Comparison of ENCODE assay signal across 9 mouse cellular contexts in the genomic region with DNA sequence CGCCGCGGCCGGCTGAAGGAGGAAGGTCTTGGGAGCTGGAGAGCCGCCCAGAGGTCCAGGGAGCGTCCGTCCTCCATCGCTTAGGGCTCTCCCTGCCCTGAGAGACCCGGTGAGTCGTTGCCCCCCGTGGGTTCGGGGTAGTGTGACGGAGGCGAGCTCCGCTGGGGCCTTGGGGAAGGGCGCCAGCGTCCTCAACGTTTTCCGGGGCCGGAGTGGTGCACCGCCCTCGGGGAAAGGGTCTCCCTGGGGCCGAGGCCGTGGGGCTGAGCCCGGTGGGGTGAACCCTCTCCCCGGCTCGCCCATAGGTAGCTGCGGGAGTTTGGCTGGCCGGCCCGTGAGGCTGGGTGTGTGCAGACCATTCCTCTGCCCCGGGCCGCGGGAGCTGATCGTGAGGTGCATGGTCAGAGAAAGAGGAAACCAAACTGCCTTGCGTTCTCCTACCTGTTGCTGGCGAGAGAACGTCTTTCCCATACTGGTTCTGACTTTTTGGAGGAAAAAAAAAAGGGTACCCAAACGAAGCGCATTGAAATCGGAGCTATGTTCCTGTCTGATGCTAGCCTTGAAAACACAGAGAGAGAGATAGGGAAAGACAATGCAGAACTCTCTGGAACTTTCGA. TPM values are rescaled to one million over a fixed set of nuclear protein-coding genes. Genes with fewer than 3 reads are reported as not detected.
DNase-seq lines count a peak whose midpoint lies in the region; ATAC-seq and TF ChIP-seq lines count a peak whose summit lies in the region.
"Had no signal": no experiment of that assay in that cellular context is flagged by ENCODE, and none has a peak within 500 bp of the region (broad histone marks: within the 10 kb centered on the region; RNA-seq: fewer than 3 reads in every experiment).

No protein-coding gene starts in this region.

- no peak for DNase-seq in frontal cortex, adult 2 months (ENCODE audit: extremely low spot score in 1 of 2, low spot score in 1 of 2)
- no peak for DNase-seq in thymus, adult 2 months
- DNase-seq in thymus, postnatal 14 days = no peak
- DNase-seq in heart, postnatal 0 days (ENCODE audit: low spot score) = no peak
- DNase-seq in ovary, adult 18-20 months (ENCODE audit: low spot score) = no peak
- no peak for DNase-seq in thymus, postnatal 36 days

- TF ChIP-seq POLR2A in thymus, adult 2 months (IDR thresholded peaks at IDR 0.05; ENCODE audit: control insufficient read depth, extremely low read depth, insufficient read depth, low read length, poor library complexity) = 0 out of 2 replicates have a peak, but pooled peaks have one; percentile 7

- 0 out of 2 replicates have a peak, but pooled peaks have one; percentile 39 for TF ChIP-seq CTCF in thymus, adult 2 months (IDR thresholded peaks at IDR 0.05; ENCODE audit: borderline replicate concordance, control insufficient read depth, extremely low read depth, insufficient read depth, low read length, poor library complexity)
- TF ChIP-seq CTCF in heart, postnatal 0 days (IDR thresholded peaks at IDR 0.05; ENCODE audit: low read depth) = no peak

- peak overlapping the region; percentile 96 for H3K9ac ChIP-seq in heart, postnatal 0 days (replicated peaks; ENCODE audit: low read depth, low read length)
- H3K9ac ChIP-seq in liver, embryonic 16.5 days (ENCODE audit: low read depth, low read length) = peak overlapping the region; percentile 100

- ATAC-seq in frontal cortex, adult (ENCODE audit: low TSS enrichment) = peak; percentile 43
- peak; percentile 62 for ATAC-seq in heart, postnatal 0 days (ENCODE audit: insufficient read depth, low read depth)
- ATAC-seq in liver, embryonic 16.5 days (ENCODE audit: low read depth) = peak; percentile 39

- peak overlapping the region; percentile 63 for H3K4me3 ChIP-seq in thymus, adult 2 months (ENCODE audit: control insufficient read depth, insufficient read depth, low read length)
- H3K4me3 ChIP-seq in heart, postnatal 0 days (ENCODE audit: low read depth, low read length) = peak overlapping the region; percentile 100
- peak overlapping the region; percentile 100 for H3K4me3 ChIP-seq in liver, embryonic 16.5 days (ENCODE audit: low read depth, low read length)

- H3K27ac ChIP-seq in thymus, adult 2 months (ENCODE audit: control insufficient read depth, insufficient read depth, low read length) = peak overlapping the region; percentile 32
- peak overlapping the region; percentile 99 for H3K27ac ChIP-seq in heart, postnatal 0 days (ENCODE audit: low read depth)
- H3K27ac ChIP-seq in liver, embryonic 16.5 days (ENCODE audit: low read length) = peak overlapping the region; percentile 100

- no peaks in the 10 kb centered on the region for H3K27me3 ChIP-seq in thymus, adult 2 months (ENCODE audit: control insufficient read depth, insufficient read depth, low read length)
- no peaks in the 10 kb centered on the region for H3K27me3 ChIP-seq in heart, postnatal 0 days (ENCODE audit: control insufficient read depth, insufficient read depth, low read length)
- H3K27me3 ChIP-seq in liver, embryonic 16.5 days (ENCODE audit: control insufficient read depth, insufficient read depth, low read depth, low read length) = no peaks in the 10 kb centered on the region; the same call in 1 of the 2 replicates

- H3K4me2 ChIP-seq in heart, postnatal 0 days (ENCODE audit: low read depth, low read length) = peak overlapping the region; percentile 79
- H3K4me2 ChIP-seq in liver, embryonic 16.5 days (ENCODE audit: low read depth, low read length) = peak overlapping the region; percentile 70

- under 1% methylated on average over 41 of the region's 41 CpGs for WGBS in thymus, adult 2 months
- WGBS in heart, postnatal 0 days = under 1% methylated on average over 39 of the region's 41 CpGs
- under 1% methylated on average over 41 of the region's 41 CpGs for WGBS in liver, embryonic 16.5 days (ENCODE audit: insufficient replicate concordance)

- H3K9me3 ChIP-seq in heart, postnatal 0 days (replicated peaks; ENCODE audit: control insufficient read depth, low read length) = no peaks in the 10 kb centered on the region
- no peaks in the 10 kb centered on the region for H3K9me3 ChIP-seq in liver, embryonic 16.5 days (replicated peaks; ENCODE audit: control insufficient read depth, low read length)

- no peaks in the 10 kb centered on the region for H3K36me3 ChIP-seq in thymus, adult 2 months (ENCODE audit: control insufficient read depth, insufficient read depth, low read length)
- 0 out of 2 replicates have a peak, but pooled peaks cover 4% of the 10 kb centered on the region for H3K36me3 ChIP-seq in heart, postnatal 0 days (replicated peaks; ENCODE audit: control insufficient read depth, insufficient read depth, low read length)
- H3K36me3 ChIP-seq in liver, embryonic 16.5 days (ENCODE audit: control insufficient read depth, insufficient read depth) = peaks cover 3% of the 10 kb centered on the region

- H3K4me1 ChIP-seq in thymus, adult 2 months (replicated peaks; ENCODE audit: control insufficient read depth, insufficient read depth, low read length) = no peaks in the 10 kb centered on the region
- H3K4me1 ChIP-seq in heart, postnatal 0 days (ENCODE audit: control insufficient read depth, insufficient read depth) = peaks cover 7% of the 10 kb centered on the region; the same call in 1 of the 2 replicates
- H3K4me1 ChIP-seq in liver, embryonic 16.5 days (ENCODE audit: control insufficient read depth, low read depth, low read length) = peaks cover 11% of the 10 kb centered on the region

- no peak for TF ChIP-seq EP300 in heart, postnatal 0 days (IDR thresholded peaks at IDR 0.05; ENCODE audit: low read depth)

RNA-seq across cellular contexts. Expression of a gene that starts 0.6 kb away (rescaled TPM):
- 31.8 and 33.7 TPM in 2 replicates for polyA plus RNA-seq in frontal cortex, adult 2 months (2012; rRNA removed)
- 23.4 and 26.6 TPM in 2 replicates for polyA plus RNA-seq in thymus, adult 2 months (2012; rRNA removed)
- 45.1 and 46.3 TPM in 2 replicates for total RNA-seq in heart, postnatal 0 days (2014; rRNA removed; ENCODE audit: low replicate concordance)
- 24.9 and 25.0 TPM in 2 replicates for polyA plus RNA-seq in heart, postnatal 0 days (2015; fragmentation: Nextera tagmentation; extraction: Ambion mirVana)
- polyA plus RNA-seq in liver, embryonic 16.5 days (2015; fragmentation: Nextera tagmentation; extraction: Ambion mirVana) = 27.9 and 28.3 TPM in 2 replicates

RNA-seq across cellular contexts. Expression of a gene that starts 40.4 kb away (rescaled TPM):
- 1.9 and 2.0 TPM in 2 replicates for polyA plus RNA-seq in frontal cortex, adult 2 months (2012; rRNA removed)
- 0.22 and 0.98 TPM in 2 replicates for polyA plus RNA-seq in thymus, adult 2 months (2012; rRNA removed)
- 26.5 and 33.5 TPM in 2 replicates for total RNA-seq in heart, postnatal 0 days (2014; rRNA removed; ENCODE audit: low replicate concordance)
- polyA plus RNA-seq in heart, postnatal 0 days (2015; fragmentation: Nextera tagmentation; extraction: Ambion mirVana) = 12.2 and 12.7 TPM in 2 replicates
- 0.23 and 0.41 TPM in 2 replicates for polyA plus RNA-seq in liver, embryonic 16.5 days (2015; fragmentation: Nextera tagmentation; extraction: Ambion mirVana)
- total RNA-seq: neutrophil, adult 5-6 weeks had no signal

Comparison
In these comparisons a context has a peak if more than half of its experiments do, and no peak if none do; other contexts are left out.
1. H3K27ac ChIP-seq: peak in every context shown above with its lines; median percentile 100 in liver, embryonic 16.5 days; 99 in heart, postnatal 0 days; 32 in thymus, adult 2 months.